Mouse (Mus musculus) heart, postnatal 0 days (tissue): ENCODE measurements at regions not wholly inside any gene's neighbourhood (a gene's known extent, or its start where the extent isn't known, plus 50 kb on each side); places are given as distances from the start of the nearest gene placed in this dataset.

Experiments
- CTCF ChIP-seq: IDR thresholded peaks from 2 replicates; pipeline ENCODE4 v1.5.1; 2016; ENCODE audit warnings: antibody characterized with exemption, control low read depth, low read depth
- EP300 ChIP-seq: IDR thresholded peaks from 2 replicates; pipeline ENCODE4 v1.6.1; 2016; ENCODE audit warnings: antibody characterized with exemption, low read depth

- TF ChIP-seq CTCF = no peak
- no peak for TF ChIP-seq EP300
Observed at GRCm38 (mm10) chr6:84492594-84492993, 101.1 kb downstream of the Cyp26b1 start.
